Mouse (Mus musculus) kidney, adult 8-10 months (tissue): ENCODE data around the gene Itga3.
A peak's percentile ranks its signal among the peaks of the same experiment; 100 is the strongest.

ENCODE experiments used
- DNase-seq, 2 experiments: peaks; one replicate each; pipeline ENCODE4 v3.0.0; 2022

Gene Itga3

GRCm38 (mm10) chr11:95070140-95071107, 6.2 kb downstream of the Itga3 start:
- DNase-seq: no peak

- no peak for DNase-seq
Measured at GRCm38 (mm10) chr11:95069226-95069957, 7.2 kb downstream of the Itga3 start.

- DNase-seq: no peak
Measured at GRCm38 (mm10) chr11:95056768-95057501, 19.7 kb downstream of the Itga3 start.

GRCm38 (mm10) chr11:95053062-95053461, 23.5 kb downstream of the Itga3 start:
- no peak for DNase-seq

- DNase-seq: no peak
Measured at GRCm38 (mm10) chr11:95046980-95047680, 29.5 kb downstream of the Itga3 start.

- no peak for DNase-seq
Measured at GRCm38 (mm10) chr11:95044185-95044870, 32.3 kb downstream of the Itga3 start.

- no peak for DNase-seq
Measured at GRCm38 (mm10) chr11:95043608-95044007, 33.0 kb downstream of the Itga3 start.

GRCm38 (mm10) chr11:95043060-95043459, 33.5 kb downstream of the Itga3 start:
- DNase-seq: no peak

- DNase-seq: peak; percentile 89 to 91
Measured at GRCm38 (mm10) chr11:95042096-95042495, 34.5 kb downstream of the Itga3 start.

- DNase-seq: peak; percentile 98 to 99
Measured at GRCm38 (mm10) chr11:95041139-95041609, 35.4 kb downstream of the Itga3 start, which contains the start of gene Pdk2. Gene Pdk2, minus strand, starts transcription at chr11:95041354.

- DNase-seq: peak; percentile 95 to 97
Measured at GRCm38 (mm10) chr11:95040491-95041138, 36.0 kb downstream of the Itga3 start.

GRCm38 (mm10) chr11:95039766-95040165, 36.8 kb downstream of the Itga3 start:
- peak; percentile 64 to 79 for DNase-seq

- peak; percentile 80 to 89 for DNase-seq
Measured at GRCm38 (mm10) chr11:95038818-95039655, 37.6 kb downstream of the Itga3 start.

- DNase-seq: no peak
Measured at GRCm38 (mm10) chr11:95038156-95038817, 38.3 kb downstream of the Itga3 start.

- no peak for DNase-seq
Measured at GRCm38 (mm10) chr11:95037306-95037705, 39.3 kb downstream of the Itga3 start.

GRCm38 (mm10) chr11:95036521-95036920, 40.1 kb downstream of the Itga3 start:
- no peak for DNase-seq

- no peak for DNase-seq
Measured at GRCm38 (mm10) chr11:95034902-95035301, 41.7 kb downstream of the Itga3 start.

GRCm38 (mm10) chr11:95033617-95034016, 43.0 kb downstream of the Itga3 start:
- DNase-seq: no peak

- peak; percentile 67 to 71 for DNase-seq
Measured at GRCm38 (mm10) chr11:95032945-95033344, 43.7 kb downstream of the Itga3 start.
